Mouse (Mus musculus): Measurements from ENCODE around the gene Mea1.

Gene Mea1

DNA sequence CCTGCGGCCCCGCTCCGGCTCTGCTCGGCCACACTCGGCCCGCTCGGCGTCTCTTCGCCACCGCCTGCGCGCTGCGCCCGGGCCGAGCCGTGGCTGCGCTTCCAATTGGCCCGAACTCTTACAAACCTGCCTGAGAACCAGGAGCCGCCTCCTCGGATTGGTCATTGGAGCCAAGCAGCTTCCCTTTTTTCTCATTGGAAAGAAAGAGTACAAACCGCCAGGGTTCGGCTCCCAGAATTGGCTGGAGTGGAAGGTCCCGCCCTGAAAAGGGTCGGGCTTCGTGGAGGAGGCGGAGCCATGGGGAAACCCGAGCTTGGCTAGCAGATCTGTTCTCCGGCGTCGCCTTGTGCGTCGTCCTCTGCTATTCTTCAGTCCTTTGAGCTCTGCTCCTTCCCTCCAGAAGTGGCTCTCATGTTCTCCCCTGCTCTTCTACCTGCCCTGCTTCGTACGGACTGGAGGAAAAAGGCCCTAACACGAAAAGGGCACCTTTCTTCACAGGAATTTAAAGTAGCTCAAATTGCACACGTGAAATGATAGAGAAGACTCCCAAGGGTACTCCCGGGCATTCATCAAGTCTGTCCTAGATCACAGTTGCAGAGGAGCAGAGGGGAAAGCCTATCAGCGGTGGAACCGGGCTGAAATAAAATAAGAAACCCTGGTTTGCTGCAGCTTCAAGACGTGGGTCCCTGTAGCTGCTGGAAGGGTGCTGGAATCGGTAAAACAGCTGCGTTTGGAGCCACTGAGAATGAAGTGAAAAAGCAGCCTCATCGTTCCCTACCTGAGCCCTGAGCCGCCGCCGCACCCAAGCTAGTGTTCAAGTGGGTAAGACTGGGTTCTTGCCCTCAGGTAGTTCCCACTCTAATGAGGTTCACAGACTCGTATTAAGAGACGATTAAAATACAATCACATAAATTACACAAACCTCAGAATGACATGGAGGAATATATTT, 26.6 kb downstream of the Mea1 start, which contains the start of gene Ppp2r5d:
Gene Ppp2r5d (minus strand): TSS at position 225 of the 949 bp plus-strand sequence.
- DNase-seq (ENCODE audit: low spot score in 2 of 2) = peak; percentile 79 to 92

GRCm38 (mm10) chr17:46706375-46707089, 27.9 kb downstream of the Mea1 start:
- no peak for DNase-seq (ENCODE audit: low spot score in 2 of 2)

GRCm38 (mm10) chr17:46710959-46711597, 32.5 kb downstream of the Mea1 start, which contains the start of gene Pex6:
Pex6 (plus strand) TSS chr17:46711463.
- DNase-seq (ENCODE audit: low spot score in 2 of 2) = peak; percentile 83 to 90

GRCm38 (mm10) chr17:46711612-46712271, 33.1 kb downstream of the Mea1 start:
- DNase-seq (ENCODE audit: low spot score in 2 of 2) = peak in 1 of 2 experiments; percentile 45

GRCm38 (mm10) chr17:46712442-46712841, 33.8 kb downstream of the Mea1 start:
- no peak for DNase-seq (ENCODE audit: low spot score in 2 of 2)

- DNase-seq (ENCODE audit: low spot score in 2 of 2) = no peak
Observed at GRCm38 (mm10) chr17:46713849-46714248, 35.3 kb downstream of the Mea1 start.

- no peak for DNase-seq (ENCODE audit: low spot score in 2 of 2)
Observed at GRCm38 (mm10) chr17:46714756-46715481, 36.3 kb downstream of the Mea1 start.

- DNase-seq (ENCODE audit: low spot score in 2 of 2) = no peak
Observed at GRCm38 (mm10) chr17:46721077-46721476, 42.5 kb downstream of the Mea1 start.

GRCm38 (mm10) chr17:46724477-46725084, 46.0 kb downstream of the Mea1 start:
- DNase-seq (ENCODE audit: low spot score in 2 of 2) = no peak

DNA sequence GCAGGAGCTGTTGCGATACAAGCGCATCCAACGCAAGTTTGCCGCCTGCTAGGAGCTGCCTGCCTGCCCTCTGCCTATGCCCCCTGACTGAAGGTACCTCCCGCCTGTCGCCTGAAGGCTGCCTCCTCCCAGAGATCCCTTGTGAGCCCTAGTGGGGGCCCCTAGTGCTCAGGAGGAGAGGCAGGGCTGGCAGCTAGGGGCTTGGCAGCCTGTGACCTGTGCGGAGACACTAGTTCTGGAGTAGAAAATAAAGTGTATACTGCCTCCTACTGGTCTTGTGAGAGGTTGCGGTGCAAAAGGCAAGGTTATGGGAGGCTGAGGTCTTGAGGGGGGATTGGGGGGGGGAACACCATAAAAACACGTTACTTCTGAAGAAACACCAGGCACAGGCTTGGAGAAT, 46.7 kb downstream of the Mea1 start:
- DNase-seq (ENCODE audit: low spot score in 2 of 2) = no peak

DNA sequence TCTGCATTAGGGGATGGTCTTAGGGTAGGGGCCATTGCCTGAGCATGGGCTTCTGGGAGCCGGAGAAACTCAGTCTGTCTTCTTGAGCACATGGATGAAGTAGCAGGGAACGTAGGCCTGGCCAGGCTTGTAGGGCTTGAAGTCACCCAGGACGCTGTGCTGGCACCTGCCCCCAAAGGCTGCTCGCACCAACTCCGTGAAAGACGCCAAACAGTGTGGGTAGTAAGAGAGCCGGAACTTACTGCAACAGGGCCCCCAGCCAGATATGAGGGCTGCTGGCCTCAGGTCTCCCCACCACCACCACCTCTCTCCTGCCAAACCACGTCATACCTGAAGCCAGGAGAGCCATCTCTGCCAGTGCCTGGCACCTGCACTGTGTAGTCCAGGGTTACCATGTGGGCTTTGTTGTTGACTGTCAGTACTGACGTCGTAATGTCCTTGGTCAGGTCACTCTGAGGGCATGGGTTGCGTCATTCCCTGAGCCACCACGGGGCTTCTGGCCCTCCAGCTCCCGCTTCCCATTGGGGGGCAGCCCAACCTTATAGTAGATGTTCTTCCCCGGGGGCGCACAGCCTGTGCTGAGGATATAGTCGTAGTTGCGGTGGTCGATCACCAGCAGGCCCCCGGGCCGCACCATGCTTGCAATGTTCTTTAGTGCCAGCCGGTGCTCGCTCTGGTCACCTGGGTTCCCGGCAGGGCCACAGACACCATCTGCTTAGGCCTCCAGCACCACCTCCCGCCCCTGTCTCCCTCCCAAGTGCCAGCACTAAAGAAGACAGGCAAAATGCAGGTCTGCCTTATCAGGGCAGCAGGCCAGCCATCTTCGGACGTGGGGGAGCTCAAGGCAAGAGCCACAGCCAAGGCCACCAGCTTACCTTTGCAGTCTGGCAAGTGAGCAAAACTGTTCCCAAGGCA, 47.4 kb downstream of the Mea1 start:
- DNase-seq (ENCODE audit: low spot score in 2 of 2) = no peak

- DNase-seq (ENCODE audit: low spot score in 2 of 2) = no peak
Observed at GRCm38 (mm10) chr17:46727271-46727670, 48.7 kb downstream of the Mea1 start.

- DNase-seq (ENCODE audit: low spot score in 2 of 2) = no peak
Observed at GRCm38 (mm10) chr17:46728021-46728420, 49.4 kb downstream of the Mea1 start.

DNA sequence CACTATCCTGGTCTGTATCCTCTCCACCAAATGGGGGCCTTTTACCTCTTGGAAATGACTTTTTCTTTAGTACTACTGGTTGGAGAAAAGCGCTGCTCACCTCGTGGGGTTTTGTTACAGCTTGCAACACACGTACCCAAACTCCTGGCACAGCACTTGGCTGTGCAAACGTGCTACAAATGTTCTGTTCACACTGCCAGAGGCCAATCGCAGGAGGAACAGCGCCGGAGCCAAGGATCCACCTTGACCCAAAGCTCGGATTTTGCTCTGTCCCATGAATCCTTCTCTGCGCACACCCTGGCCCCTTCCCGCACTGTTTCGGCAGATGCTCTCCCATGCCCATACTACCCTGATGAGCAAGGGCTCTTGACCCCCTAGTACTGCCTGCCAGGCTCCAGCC, 49.9 kb downstream of the Mea1 start:
- DNase-seq (ENCODE audit: low spot score in 2 of 2) = no peak

DNA sequence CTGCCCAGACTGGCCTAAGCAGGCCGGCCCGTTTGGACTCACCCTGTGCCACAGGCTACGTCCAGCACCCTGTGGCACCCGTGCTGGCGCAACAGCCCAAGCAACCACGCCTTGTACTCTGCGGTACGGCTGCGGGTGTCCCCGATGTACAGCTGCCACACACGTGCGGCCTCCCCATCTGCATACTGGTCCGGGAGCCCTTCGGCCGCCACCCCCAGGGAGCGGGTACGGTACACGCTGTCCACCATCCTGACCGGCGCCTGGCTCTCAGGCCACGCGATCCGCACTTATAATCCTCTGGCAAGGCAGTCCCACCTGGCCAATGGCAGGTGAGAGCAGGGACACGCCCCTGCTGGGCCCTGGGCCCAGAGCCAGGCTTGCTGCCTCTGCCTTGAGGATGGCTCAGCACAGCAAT, 50.3 kb downstream of the Mea1 start, which contains the start of gene Gnmt:
Gene Gnmt (minus strand): TSS at position 265 of the 415 bp plus-strand sequence.
- DNase-seq (ENCODE audit: low spot score in 2 of 2) = peak in 1 of 2 experiments; percentile 41

All from cerebellum, postnatal 4 days (tissue).